Mouse (Mus musculus): Measurements from ENCODE around the gene Speer4d. TPM values are rescaled to one million over a fixed set of nuclear protein-coding genes. Genes with fewer than 3 reads are reported as not detected.

Gene Speer4d
- polyA plus RNA-seq, 1 experiment from 2014 or later = not detected

Other genes starting within 250 kb of the Speer4d start
- gene Gm21149, start 142.5 kb upstream of the Speer4d start, polyA plus RNA-seq (2016; fragmentation: Nextera tagmentation; extraction: Ambion mirVana) = not detected in 2 replicates
- gene Gm21190, start 89.8 kb upstream of the Speer4d start, polyA plus RNA-seq (2016; fragmentation: Nextera tagmentation; extraction: Ambion mirVana) = not detected in 2 replicates
- not detected in 2 replicates for gene Gm21083, start 41.7 kb upstream of the Speer4d start, polyA plus RNA-seq (2016; fragmentation: Nextera tagmentation; extraction: Ambion mirVana)
- gene 4930572O03Rik, start 38.0 kb downstream of the Speer4d start, polyA plus RNA-seq (2016; fragmentation: Nextera tagmentation; extraction: Ambion mirVana) = not detected in 2 replicates
- gene Speer4c, start 95.2 kb downstream of the Speer4d start, polyA plus RNA-seq (2016; fragmentation: Nextera tagmentation; extraction: Ambion mirVana) = not detected in 2 replicates